Mouse (Mus musculus) urinary bladder, postnatal 4 days (tissue): ENCODE data around the gene Zfp114.

Experiments
- DNase-seq, 2 experiments: peaks; one replicate each; pipeline ENCODE4 v3.0.0; 2021 to 2022; ENCODE audit warnings: low spot score in 2 of 2

The Zfp114 gene

GRCm38 (mm10) chr7:24174618-24175336, at the start of gene Zfp114:
Gene Zfp114 (plus strand): TSS chr7:24175060.
- DNase-seq: peak; percentile 67

- no peak for DNase-seq
Measured at GRCm38 (mm10) chr7:24133425-24133995, 41.4 kb upstream of the Zfp114 start.

DNA sequence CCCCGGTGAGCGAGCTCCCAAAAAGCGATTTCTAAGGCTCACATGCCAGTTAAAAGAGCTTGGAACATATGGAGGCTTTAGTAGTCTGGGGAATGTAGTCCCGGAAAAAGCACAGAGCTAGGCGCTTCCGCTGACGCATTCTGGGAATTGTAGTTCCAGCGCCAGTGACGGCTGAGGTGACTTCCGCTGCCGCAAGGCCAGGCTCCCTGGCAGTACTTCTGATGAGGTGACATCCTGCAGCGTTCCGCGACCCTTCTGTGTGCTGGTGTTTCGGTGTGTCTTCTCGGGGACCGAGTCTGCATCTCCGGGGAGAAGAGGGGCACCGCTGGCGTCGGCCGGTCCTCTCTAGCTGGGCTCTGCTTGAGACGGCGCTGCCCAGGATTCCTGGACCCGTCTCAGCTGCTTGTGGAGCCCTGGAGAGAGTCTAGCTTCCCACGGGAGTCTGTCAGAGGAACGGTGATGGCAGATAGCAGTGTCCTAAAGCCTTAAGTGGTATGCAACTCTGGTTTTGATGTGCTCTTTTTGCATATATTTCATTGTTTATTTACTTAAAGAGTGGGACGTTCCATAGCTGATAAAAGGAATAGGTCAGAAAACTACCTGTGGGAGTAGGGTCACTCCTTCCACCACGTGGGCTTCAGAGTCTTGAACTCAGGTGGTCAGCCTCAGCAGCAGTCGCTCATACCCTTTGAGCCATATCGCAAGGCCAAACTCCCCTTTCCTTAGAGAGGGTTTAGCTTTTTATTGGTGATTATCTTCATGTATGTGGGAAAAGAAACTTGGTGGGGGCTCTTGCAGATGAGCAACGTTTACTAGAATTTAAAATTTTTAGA, 40.6 kb upstream of the Zfp114 start, which contains the start of gene Zfp235:
Zfp235 (plus strand) TSS at position 174 of the 833 bp plus-strand sequence.
- peak; percentile 74 to 77 for DNase-seq

DNA sequence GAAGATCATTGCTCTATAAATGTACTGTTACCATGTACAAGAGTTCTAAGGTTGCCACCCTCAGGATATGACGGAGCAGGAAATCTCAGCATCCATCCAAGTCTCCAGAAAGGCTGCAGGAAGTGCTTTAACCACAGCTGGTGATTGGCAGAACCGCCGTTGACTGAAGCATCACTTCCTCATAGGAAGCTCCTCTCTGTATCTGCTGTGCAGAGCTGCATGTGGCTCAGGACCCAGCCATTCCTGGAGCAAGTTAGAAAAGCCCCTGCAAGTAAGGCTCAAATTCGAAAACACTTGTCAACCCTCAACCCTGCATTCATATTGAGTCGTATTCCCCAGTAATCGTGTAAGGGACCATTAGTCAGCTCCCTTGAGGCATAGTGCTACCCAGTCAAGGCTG, 32.3 kb upstream of the Zfp114 start:
- no peak for DNase-seq

GRCm38 (mm10) chr7:24153272-24153671, 21.6 kb upstream of the Zfp114 start:
- DNase-seq: no peak

GRCm38 (mm10) chr7:24172191-24172590, 2.7 kb upstream of the Zfp114 start:
- DNase-seq: no peak

DNA sequence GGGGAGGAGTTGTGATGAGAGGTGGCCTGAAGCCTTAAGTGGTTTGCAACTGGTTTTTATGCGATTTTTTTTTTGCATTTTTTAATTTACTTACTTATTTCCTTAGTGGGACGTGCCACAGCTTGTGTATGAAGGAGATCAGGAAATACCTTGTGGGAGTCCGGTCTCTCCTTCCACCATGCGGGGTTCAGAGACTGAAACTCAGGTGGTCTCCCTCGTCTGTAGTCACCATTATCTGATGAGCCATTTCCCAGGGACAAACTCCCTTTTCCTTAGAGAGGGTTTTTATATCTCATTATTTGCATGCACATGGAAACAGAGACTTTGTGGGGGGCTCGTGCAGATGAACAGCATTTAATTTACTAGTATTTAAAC, 464 bp downstream of the Zfp114 start:
- DNase-seq: no peak

GRCm38 (mm10) chr7:24187611-24188010, 12.8 kb downstream of the Zfp114 start:
- DNase-seq: no peak

DNA sequence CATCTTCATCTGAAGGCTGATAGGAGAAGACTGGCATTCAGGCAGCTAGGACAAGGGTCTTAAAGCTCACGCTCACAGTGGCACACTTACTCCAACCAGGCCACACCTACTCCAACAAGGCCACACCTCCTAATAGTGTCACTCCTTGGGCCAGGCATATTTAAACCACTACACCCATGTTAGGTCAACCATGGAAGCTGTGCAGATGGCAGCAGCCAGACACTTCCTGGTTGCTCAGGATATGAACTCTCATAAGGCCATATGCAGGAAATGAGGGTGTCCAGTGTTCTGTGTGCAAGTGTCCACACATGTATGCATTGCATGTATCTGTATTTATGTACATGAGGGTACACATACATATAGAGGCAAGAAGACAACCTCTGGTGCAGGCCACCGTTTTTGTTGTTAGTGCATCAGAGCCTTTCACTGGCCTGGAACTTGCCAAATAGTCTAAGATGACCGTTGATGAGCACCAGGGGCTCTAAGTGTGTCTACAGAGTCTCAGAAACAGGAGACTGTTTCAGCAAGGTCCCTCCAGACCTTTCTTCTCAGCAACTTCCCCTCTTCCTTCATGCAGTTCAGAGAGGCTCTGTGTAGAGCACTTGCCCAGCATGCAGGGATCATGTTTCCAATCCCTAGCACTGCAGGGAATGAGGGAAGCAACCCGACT, 14.2 kb downstream of the Zfp114 start:
- no peak for DNase-seq

- DNase-seq: no peak
Measured at GRCm38 (mm10) chr7:24189571-24189944, 14.7 kb downstream of the Zfp114 start.

DNA sequence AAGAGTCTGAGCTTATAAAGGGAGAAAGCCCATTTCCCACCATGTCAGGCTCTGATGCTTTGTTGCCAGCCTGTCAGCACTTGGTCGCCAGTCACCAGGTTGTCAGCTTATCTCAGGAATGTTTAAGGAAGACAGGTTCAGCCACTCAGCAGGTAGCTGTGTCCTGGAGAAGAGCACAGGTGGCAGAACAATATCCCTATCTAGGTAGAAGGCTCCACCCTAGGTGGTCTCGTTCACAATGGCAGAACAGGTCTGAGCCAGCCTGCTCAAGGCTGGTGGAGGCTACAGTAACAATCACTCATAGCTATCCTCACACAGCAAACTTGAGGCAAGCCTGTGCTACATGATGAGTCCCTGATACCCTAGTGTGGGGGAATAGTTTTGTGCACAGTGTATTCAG, 16.5 kb downstream of the Zfp114 start:
- no peak for DNase-seq

DNA sequence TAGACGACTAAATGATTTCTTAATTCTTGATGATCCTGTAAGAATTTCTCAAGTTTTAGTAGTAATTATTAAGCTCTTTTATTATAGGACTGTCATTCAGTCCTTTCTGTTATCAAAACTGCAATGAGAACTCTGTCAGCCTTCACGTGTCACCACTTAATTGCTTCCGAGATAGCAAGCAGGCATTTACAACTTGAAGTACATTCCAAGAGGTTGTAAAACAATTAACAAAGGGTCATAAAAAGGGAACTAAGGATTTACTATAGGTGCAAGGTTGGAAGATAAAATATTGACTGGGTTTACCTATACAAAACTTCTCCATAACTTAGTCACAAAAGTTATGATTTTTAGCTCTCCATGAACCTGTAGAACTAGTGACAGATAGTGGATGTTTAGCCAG, 18.3 kb downstream of the Zfp114 start:
- no peak for DNase-seq

DNA sequence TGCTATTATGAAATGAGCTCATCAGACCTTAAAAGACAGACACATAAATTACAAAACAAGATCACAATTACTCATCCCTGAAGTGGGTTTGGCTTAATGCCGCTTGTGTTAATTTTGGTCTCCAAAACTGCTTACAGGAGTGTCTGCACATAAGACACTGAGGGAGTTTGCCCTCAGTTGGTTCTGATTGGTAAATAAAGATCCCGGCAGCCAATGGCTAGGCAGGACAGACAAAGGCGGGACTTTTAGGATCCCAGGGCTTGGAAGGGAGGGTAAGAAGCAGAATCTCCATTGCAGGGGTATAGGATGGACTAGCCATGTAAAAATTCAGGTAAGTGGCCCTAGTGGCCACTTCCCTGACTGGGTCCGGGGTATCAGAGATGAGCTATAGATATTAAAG, 22.1 kb downstream of the Zfp114 start:
- DNase-seq: peak in 1 of 2 experiments; percentile 34

DNA sequence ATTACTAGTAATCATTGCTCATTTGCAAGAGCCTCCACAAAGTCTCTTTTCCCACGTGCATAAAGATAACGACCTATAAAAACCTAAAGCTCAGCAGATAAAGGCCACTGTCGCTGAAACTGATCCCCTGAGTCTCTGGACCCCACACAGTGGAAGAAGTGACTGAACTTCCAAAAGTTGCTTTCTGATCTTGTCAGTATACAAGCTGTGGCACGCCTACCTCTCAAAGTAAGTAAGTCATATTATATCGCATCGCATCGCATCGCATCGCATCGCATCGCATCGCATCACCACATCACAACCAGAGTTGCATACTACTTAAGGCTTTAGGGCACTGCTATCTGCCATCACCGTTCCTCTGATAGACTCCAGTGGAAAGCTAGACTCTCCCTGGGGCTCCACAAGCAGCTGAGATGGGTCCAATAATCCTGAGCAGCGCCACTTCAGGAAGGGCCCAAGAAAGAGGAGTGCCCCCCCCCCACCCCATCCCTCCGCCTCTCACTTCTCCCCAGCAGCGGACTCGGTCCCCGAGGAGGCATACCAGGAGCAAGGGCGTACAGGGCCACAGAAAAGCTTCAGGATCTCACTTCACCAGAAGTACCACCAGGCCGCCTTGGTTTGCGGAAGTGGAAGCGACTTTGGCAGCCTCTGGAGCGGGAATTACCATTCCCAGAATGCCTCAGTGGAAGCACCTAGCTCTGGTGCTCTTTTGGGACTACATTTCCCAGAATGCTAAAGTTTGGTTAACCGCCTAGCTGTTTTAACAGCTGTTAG, 32.8 kb downstream of the Zfp114 start:
- peak; percentile 43 to 68 for DNase-seq

DNA sequence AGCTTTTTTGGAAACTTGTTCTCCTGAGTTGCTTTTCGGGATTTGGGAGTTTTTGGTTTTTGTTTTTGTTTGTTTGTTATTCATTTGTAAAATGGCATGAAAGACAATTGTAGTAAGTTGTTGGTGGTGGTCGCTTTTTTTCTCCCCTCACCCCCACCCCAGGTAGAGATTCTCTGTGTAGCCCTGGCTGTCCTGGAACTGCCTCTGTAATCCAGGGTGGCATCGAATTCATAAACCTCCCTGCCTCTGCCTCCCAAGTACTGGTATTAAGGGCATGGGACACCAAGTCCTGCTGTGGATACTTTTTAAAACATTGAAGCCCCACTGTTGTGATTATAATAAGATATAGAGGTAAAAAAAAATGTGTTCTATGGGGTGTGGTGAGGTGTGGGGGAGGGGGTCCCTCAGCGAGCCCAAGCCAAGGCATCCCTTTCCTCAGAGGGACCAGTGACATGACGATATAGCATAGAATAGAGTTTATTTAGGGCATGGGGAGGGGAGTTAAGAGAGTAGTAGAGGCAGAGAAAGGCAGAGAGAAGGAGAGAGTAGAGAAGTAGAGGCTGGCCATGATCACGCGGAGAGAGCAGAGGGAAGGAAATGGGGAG, 33.5 kb downstream of the Zfp114 start:
- peak in 1 of 2 experiments; percentile 30 for DNase-seq

DNA sequence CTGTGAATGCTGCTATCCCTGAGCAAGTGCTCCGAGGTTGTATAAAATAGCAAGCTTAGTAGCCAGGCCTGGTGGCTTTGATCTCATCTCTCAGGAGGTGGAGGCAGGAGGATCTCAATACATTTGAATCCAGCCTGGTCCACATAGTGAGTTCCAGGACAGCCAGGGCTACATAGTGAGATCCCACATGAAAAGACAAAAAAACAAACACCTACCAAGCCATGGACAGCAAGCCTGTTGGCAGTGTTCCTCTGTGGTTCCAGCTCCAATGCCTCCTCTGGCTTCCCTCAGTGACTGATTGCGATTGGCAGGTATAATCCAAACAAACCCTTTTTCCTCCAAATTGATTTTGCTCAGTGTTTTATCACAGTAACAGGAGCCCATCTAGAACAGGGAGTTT, 35.4 kb downstream of the Zfp114 start:
- no peak for DNase-seq

DNA sequence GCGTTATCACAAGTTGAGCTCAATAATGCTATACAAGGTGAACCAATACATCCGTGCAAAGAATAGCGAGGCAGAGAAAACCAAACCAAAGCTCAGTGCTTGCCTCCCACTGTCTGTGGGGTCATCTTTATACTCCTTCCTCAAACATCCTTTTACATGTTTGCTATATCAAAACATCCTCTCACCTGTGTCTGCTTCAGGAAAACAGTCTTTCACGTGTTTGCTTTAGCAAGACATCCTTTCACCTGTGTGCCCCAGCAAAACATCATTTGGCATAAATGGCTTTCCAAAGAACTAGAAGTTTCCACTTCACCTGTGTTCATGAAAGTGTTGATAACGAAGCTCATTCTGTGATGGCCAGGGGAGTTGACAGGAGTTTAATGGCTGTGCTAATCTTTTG, 36.5 kb downstream of the Zfp114 start, which contains the start of gene Zfp111:
Zfp111 (minus strand) TSS at position 101 of the 400 bp plus-strand sequence.
- DNase-seq: no peak
